Mouse (Mus musculus): ENCODE data around the gene Sirt3. TPM values are rescaled to one million over a fixed set of nuclear protein-coding genes. Genes with fewer than 3 reads are reported as not detected.

Sirt3 gene
- polyA plus RNA-seq, 1 experiment from 2014 or later, result 67.8 TPM

- Histone ChIP-seq H3K9ac (replicated peaks) (peak overlapping the region; percentile 43; the same call in 1 of the 2 replicates), H3K4me2 (peak overlapping the region; percentile 85), H3K4me3 (replicated peaks) (peak overlapping the region; percentile 43), H3K36me3 (no peaks in the 10 kb centered on the region), H3K9me3 (replicated peaks) (no peaks in the 10 kb centered on the region), H3K27ac (replicated peaks) (no peak overlapping the region), H3K27me3 (replicated peaks) (no peaks in the 10 kb centered on the region), H3K4me1 (peaks cover 5% of the 10 kb centered on the region)
- WGBS, result 2% methylated on average over 19 of the region's 19 CpGs
- ATAC-seq (ENCODE audit: low FRiP score), result 0 out of 2 replicates have a peak, but pooled peaks have one; percentile 53
Observed at GRCm38 (mm10) chr7:140908634-140909107, 26.6 kb upstream of the Sirt3 start.

DNA sequence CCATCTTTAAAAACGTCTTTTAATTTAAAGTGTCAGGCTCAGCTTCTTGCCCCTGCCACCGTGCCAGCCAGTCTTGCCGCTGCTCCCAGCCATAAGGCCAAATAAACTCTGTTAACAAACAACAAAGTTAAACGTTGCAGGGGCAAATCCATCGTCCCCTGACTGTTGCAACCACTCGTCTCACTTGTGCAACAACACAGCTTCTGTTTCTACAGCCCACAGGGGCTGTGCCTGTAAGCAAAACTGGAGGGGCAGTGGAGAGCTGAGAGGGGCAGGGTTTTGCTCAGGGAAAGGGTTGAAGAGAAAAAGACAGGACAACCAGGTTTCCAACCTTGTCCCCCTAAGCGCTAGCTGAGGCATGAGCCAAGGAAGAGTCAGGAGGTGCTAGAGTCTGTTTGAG lies 26.1 kb upstream of the Sirt3 start:
- H3K27ac ChIP-seq (replicated peaks), result no peak overlapping the region
- 49% methylated on average over 7 of the region's 7 CpGs for WGBS

DNA sequence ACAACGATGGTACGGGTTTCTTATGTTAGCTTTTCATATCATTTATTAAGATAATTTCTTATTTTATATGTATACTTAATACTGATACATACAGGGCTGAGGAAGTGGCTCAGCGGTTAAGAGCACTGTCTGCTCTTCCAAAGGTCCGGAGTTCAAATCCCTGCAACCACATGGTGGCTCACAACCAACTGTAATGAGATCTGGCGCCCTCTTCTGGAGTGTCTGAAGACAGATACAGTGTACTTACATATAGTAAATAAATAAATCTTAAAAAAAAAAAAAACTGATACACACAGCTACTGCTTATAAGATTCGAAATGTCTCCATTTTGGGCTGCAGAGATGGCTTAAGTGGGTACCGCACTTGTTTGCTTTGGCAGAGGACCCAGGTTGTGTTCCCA lies 25.6 kb upstream of the Sirt3 start:
- H3K36me3 ChIP-seq, result no peaks in the 10 kb centered on the region
- H3K4me3 ChIP-seq (replicated peaks), result no peak overlapping the region
- peaks cover 12% of the 10 kb centered on the region for H3K4me1 ChIP-seq
- H3K27me3 ChIP-seq (replicated peaks), result no peaks in the 10 kb centered on the region
- H3K9ac ChIP-seq (replicated peaks), result no peak overlapping the region
- ATAC-seq (ENCODE audit: low FRiP score), result no peak
- H3K4me2 ChIP-seq, result no peak overlapping the region
- no peaks in the 10 kb centered on the region for H3K9me3 ChIP-seq (replicated peaks)
- WGBS, result 86% methylated on average over 7 of the region's 7 CpGs
- no peak overlapping the region for H3K27ac ChIP-seq (replicated peaks)

More for the DNA sequence above, 26.1 kb upstream of the Sirt3 start:
- Histone ChIP-seq H3K9me3 (replicated peaks) (no peaks in the 10 kb centered on the region), H3K4me1 (peaks cover 8% of the 10 kb centered on the region), H3K27me3 (replicated peaks) (no peaks in the 10 kb centered on the region), H3K9ac (replicated peaks) (no peak overlapping the region), H3K4me3 (replicated peaks) (no peak overlapping the region), H3K4me2 (no peak overlapping the region), H3K36me3 (no peaks in the 10 kb centered on the region)
- no peak for ATAC-seq (ENCODE audit: low FRiP score)

- WGBS, result 84% methylated on average over 13 of the region's 13 CpGs
- no peak overlapping the region for H3K4me3 ChIP-seq (replicated peaks)
Observed at GRCm38 (mm10) chr7:140907131-140907530, 25.0 kb upstream of the Sirt3 start.

DNA sequence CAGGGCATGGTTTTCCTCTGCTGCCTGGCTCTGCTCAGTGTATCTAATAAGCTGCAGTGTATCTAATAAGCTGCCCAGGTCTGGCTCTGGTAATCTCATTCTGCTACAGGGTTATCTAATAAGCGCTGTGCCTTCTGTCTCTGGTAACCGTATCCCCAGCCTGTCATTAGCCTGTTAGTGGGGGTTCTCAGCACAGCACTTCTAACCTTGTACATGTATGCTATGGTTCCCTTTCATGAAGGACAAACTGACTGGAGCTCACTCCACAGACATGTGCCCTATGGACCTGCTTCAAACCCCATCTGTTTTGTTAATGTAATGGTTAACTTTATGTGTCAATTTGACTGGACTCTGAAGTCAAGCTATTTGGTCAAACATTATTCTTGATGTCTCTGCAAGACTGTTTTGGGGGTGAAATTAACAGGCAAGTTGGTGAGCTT lies 23.6 kb upstream of the Sirt3 start:
- Histone ChIP-seq H3K27me3 (replicated peaks) (no peaks in the 10 kb centered on the region), H3K4me3 (replicated peaks) (no peak overlapping the region), H3K4me2 (no peak overlapping the region), H3K9me3 (replicated peaks) (no peaks in the 10 kb centered on the region), H3K27ac (replicated peaks) (no peak overlapping the region), H3K4me1 (peaks cover 12% of the 10 kb centered on the region), H3K36me3 (no peaks in the 10 kb centered on the region), H3K9ac (replicated peaks) (no peak overlapping the region)
- no peak for ATAC-seq (ENCODE audit: low FRiP score)
- WGBS, result 91% methylated on average over 2 of the region's 2 CpGs

More at GRCm38 (mm10) chr7:140907131-140907530, 25.0 kb upstream of the Sirt3 start:
- H3K27ac ChIP-seq (replicated peaks), result no peak overlapping the region
- no peak overlapping the region for H3K4me2 ChIP-seq
- H3K27me3 ChIP-seq (replicated peaks), result no peaks in the 10 kb centered on the region
- H3K4me1 ChIP-seq, result peaks cover 12% of the 10 kb centered on the region
- ATAC-seq (ENCODE audit: low FRiP score), result no peak
- H3K9me3 ChIP-seq (replicated peaks), result no peaks in the 10 kb centered on the region
- no peaks in the 10 kb centered on the region for H3K36me3 ChIP-seq
- H3K9ac ChIP-seq (replicated peaks), result no peak overlapping the region

GRCm38 (mm10) chr7:140903212-140903611 lies 21.1 kb upstream of the Sirt3 start:
- Histone ChIP-seq H3K9ac (replicated peaks) (no peak overlapping the region), H3K9me3 (replicated peaks) (no peaks in the 10 kb centered on the region), H3K4me2 (no peak overlapping the region), H3K4me3 (replicated peaks) (no peak overlapping the region), H3K4me1 (peaks cover 7% of the 10 kb centered on the region; the same call in 1 of the 2 replicates), H3K27ac (replicated peaks) (no peak overlapping the region), H3K27me3 (replicated peaks) (no peaks in the 10 kb centered on the region), H3K36me3 (peaks cover 14% of the 10 kb centered on the region)
- WGBS, result 24% methylated on average over 13 of the region's 13 CpGs
- ATAC-seq (ENCODE audit: low FRiP score), result peak; percentile 63

GRCm38 (mm10) chr7:140902036-140902875 lies 20.1 kb upstream of the Sirt3 start:
- no peak overlapping the region for H3K4me3 ChIP-seq (replicated peaks)
- peaks cover 7% of the 10 kb centered on the region; the same call in 1 of the 2 replicates for H3K4me1 ChIP-seq
- 80% methylated on average over 15 of the region's 15 CpGs for WGBS
- no peaks in the 10 kb centered on the region for H3K9me3 ChIP-seq (replicated peaks)
- no peak overlapping the region for H3K9ac ChIP-seq (replicated peaks)
- no peak overlapping the region for H3K4me2 ChIP-seq
- no peak overlapping the region for H3K27ac ChIP-seq (replicated peaks)
- peaks cover 23% of the 10 kb centered on the region for H3K36me3 ChIP-seq
- H3K27me3 ChIP-seq (replicated peaks), result no peaks in the 10 kb centered on the region
- no peak for ATAC-seq (ENCODE audit: low FRiP score)

DNA sequence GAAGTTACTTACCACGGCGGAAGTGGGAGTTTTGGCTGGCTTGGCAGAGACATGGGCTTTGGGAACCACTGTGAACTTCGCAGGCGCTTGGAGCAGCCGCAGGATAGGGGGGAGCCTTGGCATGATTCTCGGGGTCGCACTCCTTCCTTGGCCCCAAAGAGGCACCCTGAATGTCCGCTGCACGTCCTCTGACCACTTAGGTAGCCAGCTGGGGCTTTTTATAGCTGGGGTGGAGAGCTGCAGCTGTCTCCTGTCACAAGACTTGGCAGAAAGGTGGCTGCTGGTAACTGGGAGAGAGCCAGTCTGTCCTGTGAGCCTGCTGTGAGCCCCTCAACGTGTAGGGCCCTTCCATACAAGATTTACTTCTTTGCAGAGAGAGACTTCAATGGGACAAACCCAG lies 18.1 kb upstream of the Sirt3 start, which contains the start of gene Cox8b:
TSS of gene Cox8b (minus strand) at position 227 of the 400 bp plus-strand sequence.
- WGBS, result 81% methylated on average over 10 of the region's 10 CpGs
- Histone ChIP-seq H3K36me3 (peaks cover 39% of the 10 kb centered on the region), H3K27me3 (replicated peaks) (no peaks in the 10 kb centered on the region), H3K4me1 (peaks cover 7% of the 10 kb centered on the region; the same call in 1 of the 2 replicates), H3K4me3 (replicated peaks) (no peak within 1 kb of the TSS), H3K9me3 (replicated peaks) (no peaks in the 10 kb centered on the region), H3K4me2 (no peak within 1 kb of the TSS), H3K9ac (replicated peaks) (no peak within 1 kb of the TSS), H3K27ac (replicated peaks) (no peak within 1 kb of the TSS)
- no peak for ATAC-seq (ENCODE audit: low FRiP score)

GRCm38 (mm10) chr7:140899121-140899520 lies 17.0 kb upstream of the Sirt3 start:
- ATAC-seq (ENCODE audit: low FRiP score), result no peak
- H3K9ac ChIP-seq (replicated peaks), result no peak overlapping the region
- no peak overlapping the region for H3K4me2 ChIP-seq
- H3K36me3 ChIP-seq, result peaks cover 48% of the 10 kb centered on the region
- H3K27ac ChIP-seq (replicated peaks), result no peak overlapping the region; the same call in 1 of the 2 replicates
- WGBS, result 79% methylated on average over 3 of the region's 3 CpGs
- no peaks in the 10 kb centered on the region for H3K27me3 ChIP-seq (replicated peaks)
- H3K9me3 ChIP-seq (replicated peaks), result no peaks in the 10 kb centered on the region
- H3K4me3 ChIP-seq (replicated peaks), result no peak overlapping the region
- H3K4me1 ChIP-seq, result peaks cover 7% of the 10 kb centered on the region; the same call in 1 of the 2 replicates

GRCm38 (mm10) chr7:140897863-140898262 lies 15.8 kb upstream of the Sirt3 start:
- Histone ChIP-seq H3K9me3 (replicated peaks) (no peaks in the 10 kb centered on the region), H3K4me3 (replicated peaks) (no peak overlapping the region), H3K27me3 (replicated peaks) (no peaks in the 10 kb centered on the region), H3K4me2 (no peak overlapping the region), H3K27ac (replicated peaks) (no peak overlapping the region), H3K4me1 (0 out of 2 replicates have a peak, but pooled peaks cover under 1% of the 10 kb centered on the region), H3K36me3 (peaks cover 58% of the 10 kb centered on the region), H3K9ac (replicated peaks) (no peak overlapping the region)
- 93% methylated on average over 7 of the region's 7 CpGs for WGBS
- no peak for ATAC-seq (ENCODE audit: low FRiP score)

DNA sequence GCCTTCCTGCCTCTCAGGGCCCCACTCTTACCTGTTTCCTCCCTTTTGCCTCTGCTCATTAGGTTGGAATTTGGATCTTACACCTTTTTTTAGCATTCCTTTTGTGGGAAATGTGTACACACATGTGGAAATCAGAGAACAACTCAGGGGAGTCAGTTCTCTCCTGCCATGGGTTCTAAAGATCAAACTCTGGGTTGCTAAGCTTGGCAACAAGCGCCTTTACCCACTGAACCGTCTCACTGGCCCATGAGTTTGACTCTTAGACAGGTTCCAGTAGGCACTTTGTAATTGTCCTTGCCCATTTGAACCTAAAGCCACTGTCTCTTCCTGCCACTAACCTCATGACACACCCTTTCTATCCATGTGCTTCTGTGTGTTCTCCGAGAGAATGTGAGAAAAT lies 12.5 kb upstream of the Sirt3 start:
- Histone ChIP-seq H3K4me3 (replicated peaks) (no peak overlapping the region), H3K27ac (replicated peaks) (no peak overlapping the region), H3K9ac (replicated peaks) (no peak overlapping the region), H3K9me3 (replicated peaks) (no peaks in the 10 kb centered on the region), H3K4me1 (no peaks in the 10 kb centered on the region), H3K27me3 (replicated peaks) (no peaks in the 10 kb centered on the region), H3K36me3 (peaks cover 77% of the 10 kb centered on the region), H3K4me2 (no peak overlapping the region)
- WGBS, result 92% methylated on average over 3 of the region's 3 CpGs
- no peak for ATAC-seq (ENCODE audit: low FRiP score)

GRCm38 (mm10) chr7:140894031-140894430 lies 11.9 kb upstream of the Sirt3 start:
- Histone ChIP-seq H3K4me2 (no peak overlapping the region), H3K27me3 (replicated peaks) (no peaks in the 10 kb centered on the region), H3K27ac (replicated peaks) (no peak overlapping the region), H3K9ac (replicated peaks) (no peak overlapping the region), H3K9me3 (replicated peaks) (no peaks in the 10 kb centered on the region), H3K4me3 (replicated peaks) (no peak overlapping the region), H3K36me3 (peaks cover 78% of the 10 kb centered on the region), H3K4me1 (no peaks in the 10 kb centered on the region)
- ATAC-seq (ENCODE audit: low FRiP score), result no peak
- 93% methylated on average over 7 of the region's 7 CpGs for WGBS

Measured in neural tube, embryonic 15.5 days (tissue).